Mouse (Mus musculus) left cerebral cortex, adult 18-20 months (tissue): ENCODE results near the gene Cc2d1a. TPM values are rescaled to one million over a fixed set of nuclear protein-coding genes. Genes with fewer than 3 reads are reported as not detected.
A peak's percentile ranks its signal among the peaks of the same experiment; 100 is the strongest.

Source experiments
- DNase-seq, 2 experiments: peaks; one replicate each; pipeline ENCODE4 v3.0.0; 2021 to 2022; ENCODE audit warnings: low spot score in 2 of 2, mixed read lengths in 1 of 2
- long read RNA-seq, 2 experiments: library from polyadenylated mRNA; stranded (forward); transcript quantifications; one replicate each; pipeline ENCODE4 v2.0.0; 2021
- total RNA-seq, 2 experiments: library from RNA; stranded (reverse); gene quantifications; 2 replicates each; pipeline ENCODE4 v1.2.3; 2021

Cc2d1a gene
- 10 to 100 TPM; 47.1 to 55.6 TPM for total RNA-seq
- long read RNA-seq, experiment 1, transcript Cc2d1a-201 (29 exons, 3,471 nt): major isoform, 22 of 64 reads
- long read RNA-seq, experiment 1, partial matches to known transcripts: 23 of 64 reads
- long read RNA-seq, experiment 1, other reads (novel, unspliced or antisense): 19 of 64 reads
- long read RNA-seq, experiment 2, transcript Cc2d1a-201 (29 exons, 3,471 nt): major isoform, 12 of 31 reads
- long read RNA-seq, experiment 2, partial matches to known transcripts: 12 of 31 reads
- long read RNA-seq, experiment 2, other reads (novel, unspliced or antisense): 7 of 31 reads

DNA sequence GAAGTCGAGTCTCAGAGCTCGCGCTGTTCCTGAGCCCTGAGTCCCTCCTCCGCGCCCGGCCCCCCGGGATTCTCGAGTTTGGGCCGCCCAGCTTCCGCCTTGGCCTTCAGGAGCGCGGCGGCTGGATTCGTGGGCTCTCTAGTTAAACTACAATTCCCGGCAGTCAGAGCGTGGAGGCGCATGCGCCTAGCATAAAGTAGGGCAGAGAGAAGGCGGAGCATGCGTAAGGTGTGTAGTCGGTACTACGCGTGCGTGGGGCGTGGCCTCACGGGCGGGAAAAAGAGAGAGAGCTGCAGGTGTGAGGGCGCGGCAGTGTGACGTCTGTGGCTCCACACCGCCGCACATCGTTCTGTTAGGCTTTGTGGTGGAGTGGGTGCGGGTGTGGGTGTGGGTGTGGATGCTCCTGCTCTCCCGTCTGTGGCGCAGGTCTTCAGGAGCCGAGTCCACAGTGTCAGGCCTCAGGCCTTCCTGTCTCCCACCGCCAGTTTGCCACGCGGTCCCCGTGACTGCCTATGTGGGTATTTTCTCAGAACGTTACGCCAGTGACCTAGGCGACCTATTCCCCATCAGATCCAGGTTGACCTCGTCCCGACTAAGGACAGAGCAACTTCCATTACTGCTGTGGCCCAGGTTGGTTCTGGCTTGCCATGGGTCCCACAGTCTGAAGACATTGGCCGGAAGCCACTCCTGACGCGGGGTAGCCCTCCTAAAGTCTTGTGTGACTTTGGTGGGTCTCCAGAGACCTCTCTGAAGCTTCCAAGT lies at the start of gene Cc2d1a, which contains the start of gene 4930432K21Rik:
Gene Cc2d1a, minus strand, starts transcription at position 168 of the 762 bp plus-strand sequence.
Gene 4930432K21Rik, plus strand, starts transcription at position 257 of the 762 bp plus-strand sequence.
- peak; percentile 95 to 97 for DNase-seq

DNA sequence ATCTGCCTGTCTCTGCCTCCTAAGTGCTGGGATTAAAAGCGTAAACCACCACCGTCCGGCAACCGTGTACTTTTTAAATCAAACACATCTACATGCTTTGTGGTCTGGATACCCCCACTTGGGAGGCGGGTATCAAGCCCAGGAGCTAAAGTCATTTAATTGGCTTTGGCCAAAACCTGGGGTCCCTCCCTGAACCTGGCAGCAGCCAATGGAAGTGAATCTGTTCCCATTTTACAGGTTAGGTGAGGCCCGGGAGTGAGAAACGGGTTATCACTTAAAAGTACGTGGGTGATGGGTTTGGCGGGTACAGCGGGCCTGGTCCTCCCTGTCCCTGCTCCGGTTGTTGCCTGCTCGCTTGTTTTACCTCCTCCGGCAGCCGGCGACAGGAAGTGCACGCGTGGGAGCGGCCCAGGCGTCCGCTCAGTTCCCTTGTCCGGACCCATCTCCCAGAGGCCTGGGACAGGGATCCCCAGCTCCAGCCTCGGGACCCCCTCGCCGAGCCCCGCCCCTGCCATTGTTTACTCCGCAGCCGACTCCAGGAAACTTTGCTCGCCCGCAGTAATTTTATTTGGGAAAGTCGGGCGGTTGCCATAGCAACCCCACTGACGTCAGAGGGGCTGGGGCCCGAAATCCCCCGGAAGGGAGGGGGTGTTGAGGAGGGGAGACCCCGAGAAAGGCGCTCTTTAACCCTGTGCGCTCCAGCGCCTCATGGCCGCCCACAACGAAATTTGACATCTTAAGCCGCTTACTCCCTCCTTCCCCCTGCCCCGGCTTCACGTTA lies 49.6 kb upstream of the Cc2d1a start:
- DNase-seq: peak; percentile 64 to 69

DNA sequence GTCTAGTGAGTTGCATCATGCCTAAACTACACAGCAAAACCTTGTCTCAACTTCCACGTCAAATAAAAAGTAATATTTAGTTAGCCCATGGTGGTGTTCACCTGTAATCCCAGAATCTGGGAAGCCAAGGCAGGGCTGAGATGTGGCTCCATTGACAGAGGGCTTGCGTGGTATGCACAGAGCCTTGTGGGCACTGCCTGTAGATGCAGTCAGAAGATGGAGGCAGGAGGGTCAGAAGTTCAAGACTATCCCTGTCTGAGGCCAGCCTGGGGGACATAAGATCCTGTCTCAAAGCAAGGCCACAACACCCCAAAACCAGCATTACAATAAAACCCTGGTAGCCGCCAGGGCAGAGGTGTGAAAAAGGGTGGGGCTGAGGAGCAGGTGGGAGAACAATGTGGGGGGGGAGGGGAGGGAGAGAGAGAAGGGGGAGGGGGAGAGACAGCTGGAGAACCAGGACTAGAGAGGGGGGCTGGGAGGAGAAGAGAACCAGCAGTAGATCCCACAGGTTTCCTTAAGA lies 46.5 kb upstream of the Cc2d1a start:
- DNase-seq: no peak

GRCm38 (mm10) chr8:84193566-84193965 lies 45.8 kb upstream of the Cc2d1a start:
- no peak for DNase-seq

DNA sequence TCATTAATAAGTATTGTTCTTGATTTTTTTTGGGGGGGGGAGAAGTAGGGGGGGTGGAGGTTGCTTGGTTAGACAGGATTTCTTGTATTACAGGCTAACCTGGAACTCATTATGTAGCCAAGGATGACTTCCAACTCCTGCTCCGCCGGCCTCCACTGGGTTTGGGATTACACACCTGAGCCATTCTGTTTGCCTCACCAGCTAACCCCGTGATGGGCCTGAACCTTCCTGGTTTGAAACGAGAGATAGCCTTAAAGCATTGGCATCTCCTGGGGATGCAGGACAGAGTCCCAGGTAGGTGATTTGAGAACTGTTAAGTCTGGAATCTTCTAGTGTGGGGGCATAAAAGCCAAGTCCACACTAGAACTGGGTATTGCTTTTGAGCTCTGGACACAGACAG lies 45.4 kb upstream of the Cc2d1a start:
- DNase-seq: no peak

DNA sequence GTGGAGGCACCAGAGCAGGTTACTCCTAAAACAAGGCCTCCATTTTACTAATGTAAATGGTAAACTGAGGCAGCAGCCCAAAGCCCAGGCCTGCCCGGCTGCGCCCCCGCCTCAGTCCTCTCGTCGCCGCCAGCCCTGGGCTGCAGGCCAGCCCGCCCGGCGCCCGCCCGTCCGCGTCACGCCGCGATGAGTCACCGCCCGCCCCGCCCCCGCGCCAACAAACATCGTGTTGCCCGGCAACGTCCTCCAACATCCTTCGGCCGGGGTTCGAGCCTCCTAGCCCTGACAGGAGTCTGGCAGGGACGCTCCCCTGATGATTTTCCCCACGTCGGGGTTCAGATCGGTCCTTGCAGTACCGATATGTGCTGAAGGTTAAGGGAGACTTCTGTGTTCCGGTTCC lies 44.8 kb upstream of the Cc2d1a start:
- DNase-seq: peak; percentile 69 to 73

DNA sequence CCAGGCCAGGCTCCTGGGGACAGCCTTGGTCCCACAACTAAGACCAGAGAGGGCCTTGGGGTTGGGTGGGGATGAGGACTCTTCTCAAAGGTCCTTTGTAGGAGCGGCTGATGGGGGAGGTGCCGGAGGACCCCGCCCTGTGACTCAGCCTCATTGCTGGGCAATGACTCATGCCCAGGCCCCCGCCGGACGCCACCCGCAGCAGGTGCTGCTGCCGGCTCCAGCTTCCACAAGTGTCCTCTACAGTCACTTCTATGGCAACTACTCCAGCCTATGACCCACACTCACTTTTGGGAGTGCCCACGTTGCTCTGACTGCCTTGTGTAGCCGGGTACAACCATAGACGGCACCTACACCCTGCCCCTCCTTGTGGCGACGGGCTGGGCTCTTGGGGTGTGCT lies 44.3 kb upstream of the Cc2d1a start:
- no peak for DNase-seq

DNA sequence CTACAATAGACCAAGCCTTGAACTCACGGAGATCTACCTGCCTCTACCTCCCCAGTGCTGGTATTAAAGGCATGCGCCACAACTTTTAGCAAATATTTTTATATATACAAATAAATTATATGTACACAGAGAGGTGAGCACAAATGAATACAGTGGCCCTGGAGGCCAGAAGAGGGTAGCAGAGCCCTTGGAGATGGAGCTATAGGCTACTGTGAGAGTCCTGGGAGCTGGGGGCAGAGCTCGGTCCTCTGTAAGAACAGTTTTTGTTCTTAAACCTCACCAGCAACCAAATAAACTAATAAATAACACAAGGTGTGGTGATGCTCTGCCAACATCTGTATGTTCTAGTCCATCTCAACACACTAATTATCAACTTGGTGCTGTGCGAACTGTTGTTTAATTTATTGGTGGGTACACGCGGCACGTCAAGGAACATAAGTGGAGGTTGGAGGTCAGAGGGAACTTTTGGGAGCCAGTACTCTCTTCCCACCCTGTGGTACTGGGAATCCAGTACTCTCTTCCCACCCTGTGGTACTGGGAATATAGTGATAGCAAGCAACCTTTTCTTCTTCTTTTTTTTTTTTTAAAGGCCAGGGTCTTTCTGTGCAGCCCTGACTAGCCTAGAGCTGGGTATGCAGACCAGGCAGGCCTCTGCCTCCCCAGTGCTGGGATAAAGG lies 42.6 kb upstream of the Cc2d1a start:
- DNase-seq: no peak

- DNase-seq: no peak
These were observed 41.9 kb upstream of the Cc2d1a start for GRCm38 (mm10) chr8:84189603-84190002.

DNA sequence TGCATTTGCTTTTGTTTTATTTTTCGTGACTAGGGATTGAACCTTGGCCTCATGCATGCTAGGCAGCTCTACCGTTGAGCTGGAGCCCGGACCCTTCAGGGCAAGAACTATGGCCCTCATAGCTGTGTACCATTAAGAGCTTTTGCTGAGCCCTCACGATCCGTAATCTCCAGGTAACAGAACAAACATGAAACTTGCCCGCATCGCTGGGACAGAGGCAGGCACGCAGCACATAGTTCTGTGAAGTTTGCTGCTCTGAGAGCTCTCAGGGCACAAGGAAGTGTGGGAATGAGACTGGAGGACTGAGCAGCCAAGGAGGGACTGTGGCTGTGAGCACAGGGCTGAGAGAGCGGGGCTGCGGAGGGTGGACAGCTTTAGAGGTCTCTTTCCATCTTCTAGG lies 40.9 kb upstream of the Cc2d1a start:
- DNase-seq: no peak

GRCm38 (mm10) chr8:84187065-84187755 lies 39.5 kb upstream of the Cc2d1a start:
- DNase-seq: peak; percentile 63 to 65

DNA sequence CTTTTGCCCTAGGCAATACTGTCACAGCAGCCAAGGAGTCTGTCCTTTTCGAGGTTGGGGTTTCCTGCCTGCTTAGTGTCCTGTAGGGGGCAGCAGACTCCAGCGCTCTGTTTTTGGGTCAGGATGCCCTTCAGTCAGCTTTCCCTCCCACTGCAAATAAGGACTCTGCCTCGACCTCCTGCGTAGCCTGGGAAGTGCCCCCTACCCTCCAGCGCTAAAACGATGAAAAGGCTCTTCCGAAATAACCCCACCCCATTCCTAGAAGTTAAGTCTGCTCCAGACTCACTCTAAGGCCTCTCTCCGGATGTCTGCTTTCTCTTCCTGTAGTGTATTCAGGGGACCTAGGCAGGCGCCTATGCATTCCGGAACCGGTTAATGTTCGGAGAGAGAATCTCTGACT lies 38.8 kb upstream of the Cc2d1a start:
- peak; percentile 78 to 79 for DNase-seq

- no peak for DNase-seq
These were observed 37.4 kb upstream of the Cc2d1a start, which contains the start of gene Nanos3 for GRCm38 (mm10) chr8:84185117-84185516. TSS of gene Nanos3 (minus strand) at chr8:84185217.

GRCm38 (mm10) chr8:84184085-84185043 lies 36.6 kb upstream of the Cc2d1a start:
- DNase-seq: peak in 1 of 2 experiments; percentile 11

DNA sequence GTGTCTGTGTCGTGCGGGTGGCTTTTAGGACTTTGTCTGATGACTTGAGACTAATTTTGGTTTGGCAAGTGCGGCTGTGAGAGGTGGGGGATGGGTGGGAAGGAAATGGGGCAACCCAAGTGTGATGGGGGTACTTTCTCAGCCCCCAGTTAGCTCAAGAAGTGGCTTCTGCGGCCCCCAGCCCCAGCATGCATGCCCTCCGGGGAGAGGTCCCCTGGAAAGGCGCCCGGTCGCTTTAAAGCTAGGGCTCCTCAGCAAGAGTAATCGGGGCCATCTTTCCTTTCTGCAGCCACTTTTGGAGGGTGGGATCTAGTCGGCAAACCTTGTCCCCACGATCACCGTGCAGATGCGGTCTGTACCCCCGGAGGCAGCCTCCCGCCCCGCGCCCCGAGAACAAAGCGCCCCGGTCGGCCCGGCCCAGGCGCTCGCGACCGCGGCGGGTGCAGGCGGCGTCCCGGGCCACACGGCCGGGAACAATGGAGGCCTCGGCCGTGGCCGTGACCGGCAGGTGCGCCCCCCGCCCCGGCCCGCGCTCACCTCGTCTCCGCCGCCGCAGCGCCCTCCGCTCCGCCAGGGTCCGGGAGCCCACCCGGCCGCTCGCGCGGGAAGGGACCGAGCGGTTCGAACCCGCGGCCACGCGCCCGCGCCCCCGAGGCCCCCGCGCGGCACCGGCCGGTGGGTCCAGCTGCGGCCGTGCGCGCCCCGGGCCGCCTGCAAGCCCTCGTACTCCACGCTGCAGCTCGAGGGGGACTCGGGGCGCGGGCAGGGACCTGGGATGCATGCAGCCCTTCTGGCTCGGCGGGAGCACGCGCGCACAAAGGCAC lies 35.7 kb upstream of the Cc2d1a start:
- no peak for DNase-seq

DNA sequence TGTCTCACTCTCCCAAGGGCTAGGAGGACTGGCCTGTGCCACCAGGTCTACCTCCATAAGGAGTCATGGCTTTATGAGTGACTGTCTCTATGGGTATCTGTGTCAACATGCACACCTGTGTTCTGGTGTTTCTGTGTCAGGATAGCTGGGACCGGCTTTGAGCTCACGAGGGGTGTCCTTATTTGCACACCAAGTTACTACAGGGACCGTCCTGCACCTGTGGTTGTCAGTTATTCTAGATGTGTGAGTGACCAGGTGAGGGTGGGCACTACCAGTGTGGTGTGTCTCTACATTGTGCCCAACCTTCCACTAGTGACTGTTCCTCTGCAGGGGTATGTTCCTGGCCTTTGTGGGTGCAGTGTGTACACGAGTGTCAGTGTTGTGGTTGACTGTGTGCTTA lies 35.1 kb upstream of the Cc2d1a start:
- no peak for DNase-seq

DNA sequence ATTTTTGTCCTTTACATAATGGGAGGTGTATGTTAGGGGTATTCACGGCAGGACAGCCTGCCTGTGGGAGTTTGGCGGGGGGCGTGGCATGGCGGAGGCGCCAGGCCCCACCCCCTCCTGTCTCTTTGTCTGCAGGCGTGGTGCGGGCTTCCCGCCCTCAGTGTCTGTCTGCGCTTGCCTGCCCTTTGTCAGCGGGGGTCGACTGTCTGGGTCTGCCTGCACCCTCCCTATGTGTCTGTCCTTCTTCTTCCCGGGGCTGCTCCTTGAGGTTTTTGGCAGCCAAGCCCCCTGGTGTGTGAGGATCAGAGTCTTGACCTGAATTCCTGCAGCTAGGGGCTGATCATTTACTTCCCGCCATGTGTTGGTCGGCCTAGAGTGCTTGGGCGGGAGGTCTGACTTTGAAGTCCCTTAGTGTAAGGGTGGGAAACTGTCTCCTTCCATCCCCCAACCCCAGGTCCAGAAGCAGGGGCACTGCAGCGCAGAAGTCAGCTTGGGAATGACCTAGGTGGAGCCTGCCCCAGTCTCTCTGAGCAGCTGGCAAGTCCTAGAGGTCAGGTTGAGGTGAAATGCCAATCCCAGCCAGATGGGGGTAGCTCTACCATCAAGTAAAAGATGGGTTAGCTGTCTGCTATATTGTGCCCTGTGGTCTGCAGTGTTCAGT lies 32.9 kb upstream of the Cc2d1a start:
- DNase-seq: peak; percentile 5 to 29

DNA sequence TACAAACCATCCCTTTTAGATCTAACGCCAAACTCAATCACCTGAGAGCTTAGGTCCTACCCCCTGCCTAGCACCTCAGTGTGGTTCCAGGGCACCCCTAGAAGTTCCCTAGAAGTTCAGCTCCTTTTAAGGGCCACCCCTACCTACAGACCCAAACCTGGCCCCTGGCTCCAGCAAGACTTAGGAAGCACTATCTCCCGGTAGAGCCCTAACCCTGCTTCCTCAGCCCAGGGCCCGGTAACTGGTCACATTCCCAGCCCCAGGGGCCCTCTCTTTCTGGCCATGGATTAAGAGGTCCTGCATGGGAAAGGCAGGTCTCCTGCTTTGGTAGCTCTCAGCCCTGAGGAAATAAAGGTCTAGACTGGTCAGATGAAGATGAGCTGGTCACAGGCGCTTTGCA lies 32.2 kb upstream of the Cc2d1a start:
- no peak for DNase-seq
